In the genomic region with DNA sequence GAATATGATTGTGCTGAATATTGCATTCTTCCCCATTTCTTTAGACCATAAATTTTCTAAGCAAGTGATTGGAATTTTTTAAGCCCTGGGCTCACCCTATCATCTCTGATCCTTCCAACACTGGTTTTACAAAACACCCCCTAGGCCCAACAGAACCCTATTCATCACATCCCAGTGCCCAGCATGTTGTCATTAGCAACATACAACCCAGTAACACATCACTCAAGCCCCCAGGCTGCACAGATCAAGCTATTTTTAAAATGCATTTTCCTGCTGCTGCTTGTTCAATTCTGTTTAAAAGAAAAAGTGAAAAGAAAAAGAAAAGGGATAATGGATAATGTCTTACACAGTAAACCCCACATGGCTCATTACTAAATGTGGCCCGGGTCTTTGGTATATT, we compare ENCODE assay signal across 25 mouse cellular contexts. TPM values are rescaled to one million over a fixed set of nuclear protein-coding genes. Genes with fewer than 3 reads are reported as not detected.
A peak's percentile ranks its signal among the peaks of the same experiment; 100 is the strongest.
DNase-seq lines count a peak whose midpoint lies in the region; ATAC-seq and TF ChIP-seq lines count a peak whose summit lies in the region.
"Had no signal": no experiment of that assay in that cellular context is flagged by ENCODE, and none has a peak within 500 bp of the region (broad histone marks: within the 10 kb centered on the region; RNA-seq: fewer than 3 reads in every experiment).

No protein-coding gene starts in this region.

- H3K4me2 ChIP-seq in neural tube, embryonic 12.5 days (replicated peaks) = no peak overlapping the region
- no peak overlapping the region for H3K4me2 ChIP-seq in hindbrain, embryonic 14.5 days (replicated peaks)
- H3K4me2 ChIP-seq in midbrain, postnatal 0 days (ENCODE audit: low read depth, low read length, poor library complexity, severe bottlenecking) = no peak overlapping the region
- no peak overlapping the region for H3K4me2 ChIP-seq in stomach, postnatal 0 days (replicated peaks; ENCODE audit: low read depth)
- H3K4me2 ChIP-seq: embryonic facial prominence, embryonic 12.5 days; heart, embryonic 15.5 days; lung, embryonic 15.5 days; midbrain, embryonic 12.5 days; stomach, embryonic 15.5 days had no signal

- peak; percentile 50; the same call in 1 of the 2 replicates for ATAC-seq in neural tube, embryonic 12.5 days (ENCODE audit: low FRiP score, low read depth)
- ATAC-seq in hindbrain, embryonic 14.5 days (ENCODE audit: low FRiP score) = peak; percentile 59; the same call in 1 of the 2 replicates
- ATAC-seq in midbrain, postnatal 0 days (ENCODE audit: low FRiP score) = 0 out of 2 replicates have a peak, but pooled peaks have one; percentile 60
- no peak for ATAC-seq in stomach, postnatal 0 days (ENCODE audit: low FRiP score, low TSS enrichment)
- ATAC-seq: CD4-positive, CD25-positive, alpha-beta regulatory T cell, adult 4 months; intestine, embryonic 16.5 days; Patski had no signal

- no peaks in the 10 kb centered on the region for H3K27me3 ChIP-seq in neural tube, embryonic 12.5 days (replicated peaks)
- no peaks in the 10 kb centered on the region for H3K27me3 ChIP-seq in hindbrain, embryonic 14.5 days (ENCODE audit: control insufficient read depth, insufficient read depth, low read length)
- no peaks in the 10 kb centered on the region for H3K27me3 ChIP-seq in midbrain, postnatal 0 days (ENCODE audit: insufficient read depth, low read length)
- no peaks in the 10 kb centered on the region for H3K27me3 ChIP-seq in stomach, postnatal 0 days (ENCODE audit: control insufficient read depth, insufficient read depth, low read length)
- H3K27me3 ChIP-seq: embryonic facial prominence, embryonic 12.5 days; heart, embryonic 15.5 days; lung, embryonic 15.5 days; midbrain, embryonic 12.5 days; stomach, embryonic 15.5 days had no signal

- H3K36me3 ChIP-seq in neural tube, embryonic 12.5 days = no peaks in the 10 kb centered on the region
- H3K36me3 ChIP-seq in hindbrain, embryonic 14.5 days (replicated peaks; ENCODE audit: control insufficient read depth, insufficient read depth) = no peaks in the 10 kb centered on the region
- H3K36me3 ChIP-seq in midbrain, postnatal 0 days (ENCODE audit: insufficient read depth, low read length) = no peaks in the 10 kb centered on the region
- no peaks in the 10 kb centered on the region for H3K36me3 ChIP-seq in stomach, postnatal 0 days (ENCODE audit: control insufficient read depth, insufficient read depth, low read length)
- H3K36me3 ChIP-seq: embryonic facial prominence, embryonic 12.5 days; heart, embryonic 15.5 days; lung, embryonic 15.5 days; midbrain, embryonic 12.5 days; stomach, embryonic 15.5 days had no signal

- no peak overlapping the region for H3K9ac ChIP-seq in neural tube, embryonic 12.5 days
- H3K9ac ChIP-seq in hindbrain, embryonic 14.5 days = no peak overlapping the region
- no peak overlapping the region for H3K9ac ChIP-seq in midbrain, postnatal 0 days (replicated peaks; ENCODE audit: low read length, poor library complexity, severe bottlenecking)
- no peak overlapping the region for H3K9ac ChIP-seq in stomach, postnatal 0 days (ENCODE audit: low read length)
- H3K9ac ChIP-seq: embryonic facial prominence, embryonic 12.5 days; heart, embryonic 15.5 days; liver, embryonic 14.5 days; lung, embryonic 15.5 days; midbrain, embryonic 12.5 days; stomach, embryonic 15.5 days had no signal

- no peaks in the 10 kb centered on the region for H3K4me1 ChIP-seq in neural tube, embryonic 12.5 days
- H3K4me1 ChIP-seq in hindbrain, embryonic 14.5 days (replicated peaks; ENCODE audit: control insufficient read depth, insufficient read depth, low read length) = no peaks in the 10 kb centered on the region; the same call in 1 of the 2 replicates
- H3K4me1 ChIP-seq in midbrain, postnatal 0 days (ENCODE audit: insufficient read depth, low read length) = no peaks in the 10 kb centered on the region
- no peaks in the 10 kb centered on the region for H3K4me1 ChIP-seq in stomach, postnatal 0 days (replicated peaks; ENCODE audit: control insufficient read depth, insufficient read depth)
- H3K4me1 ChIP-seq: embryonic facial prominence, embryonic 12.5 days; heart, embryonic 15.5 days; lung, embryonic 15.5 days; stomach, embryonic 15.5 days had no signal

- no peaks in the 10 kb centered on the region for H3K9me3 ChIP-seq in neural tube, embryonic 12.5 days
- no peaks in the 10 kb centered on the region for H3K9me3 ChIP-seq in hindbrain, embryonic 14.5 days (ENCODE audit: control insufficient read depth, low read length)
- H3K9me3 ChIP-seq in midbrain, postnatal 0 days (ENCODE audit: low read length) = no peaks in the 10 kb centered on the region
- H3K9me3 ChIP-seq in stomach, postnatal 0 days (ENCODE audit: control insufficient read depth, low read length) = no peaks in the 10 kb centered on the region
- H3K9me3 ChIP-seq: embryonic facial prominence, embryonic 12.5 days; heart, embryonic 15.5 days; lung, embryonic 15.5 days; midbrain, embryonic 12.5 days; stomach, embryonic 15.5 days had no signal

- 60% methylated on average over 1 of the region's 1 CpGs for WGBS in neural tube, embryonic 12.5 days
- 60% methylated on average over 1 of the region's 1 CpGs for WGBS in hindbrain, embryonic 14.5 days
- 64% methylated on average over 1 of the region's 1 CpGs for WGBS in midbrain, postnatal 0 days
- 42% methylated on average over 1 of the region's 1 CpGs for WGBS in stomach, postnatal 0 days

- TF ChIP-seq EP300 in stomach, postnatal 0 days (optimal IDR thresholded peaks at IDR 0.05) = no peak

- peak; percentile 2 for DNase-seq in embryo, embryonic 11 days
- DNase-seq in embryo, embryonic 9.5 days (ENCODE audit: extremely low spot score) = no peak
- no peak for DNase-seq in neural tube, embryonic 10.5 days (ENCODE audit: extremely low spot score, low spot score)
- DNase-seq in hindbrain, embryonic 14.5 days (ENCODE audit: low spot score) = no peak
- peak; percentile 26 for DNase-seq in midbrain, postnatal 0 days (ENCODE audit: low spot score)
- no peak for DNase-seq in stomach, postnatal 0 days (ENCODE audit: low spot score)
- no peak for DNase-seq in cerebellum, postnatal 10 days
- DNase-seq: adrenal gland, adult 8-10 months; cerebellum, postnatal 25 days; gastrocnemius, postnatal 25 days; heart, postnatal 4 days; lung, postnatal 4 days; thymus, adult 2 months had no signal

- H3K27ac ChIP-seq in neural tube, embryonic 12.5 days = no peak overlapping the region
- 0 out of 2 replicates have a peak overlapping the region, but pooled peaks have one; percentile 57 for H3K27ac ChIP-seq in hindbrain, embryonic 14.5 days
- H3K27ac ChIP-seq in midbrain, postnatal 0 days (ENCODE audit: low read depth, low read length) = no peak overlapping the region
- no peak overlapping the region for H3K27ac ChIP-seq in stomach, postnatal 0 days (replicated peaks)
- H3K27ac ChIP-seq: embryonic facial prominence, embryonic 12.5 days; heart, embryonic 15.5 days; liver, embryonic 14.5 days; lung, embryonic 15.5 days; midbrain, embryonic 12.5 days; stomach, embryonic 15.5 days had no signal

- no peak overlapping the region for H3K4me3 ChIP-seq in neural tube, embryonic 12.5 days
- no peak overlapping the region for H3K4me3 ChIP-seq in hindbrain, embryonic 14.5 days (replicated peaks; ENCODE audit: low read length)
- no peak overlapping the region for H3K4me3 ChIP-seq in midbrain, postnatal 0 days (ENCODE audit: low read depth, low read length)
- no peak overlapping the region for H3K4me3 ChIP-seq in stomach, postnatal 0 days (ENCODE audit: low read depth, low read length)
- H3K4me3 ChIP-seq: embryonic facial prominence, embryonic 12.5 days; heart, embryonic 15.5 days; lung, embryonic 15.5 days; midbrain, embryonic 12.5 days; stomach, embryonic 15.5 days had no signal

- TF ChIP-seq CTCF in midbrain, postnatal 0 days (IDR thresholded peaks at IDR 0.05) = no peak
- no peak for TF ChIP-seq CTCF in stomach, postnatal 0 days (IDR thresholded peaks at IDR 0.05; ENCODE audit: low read depth)

RNA-seq across cellular contexts. Expression of gene Vstm2a, which starts 42.0 kb away (rescaled TPM):
- 12.3 and 15.0 TPM in 2 replicates for polyA plus RNA-seq in neural tube, embryonic 12.5 days (2016; fragmentation: Nextera tagmentation; extraction: Ambion mirVana)
- 94.5 and 117 TPM in 2 replicates for polyA plus RNA-seq in hindbrain, embryonic 14.5 days (2014; fragmentation: Nextera tagmentation; extraction: Ambion mirVana)
- 164 and 172 TPM in 2 replicates for total RNA-seq in midbrain, postnatal 0 days (2014; rRNA removed)
- polyA plus RNA-seq in midbrain, postnatal 0 days (2015; fragmentation: Nextera tagmentation; extraction: Ambion mirVana) = 128 and 134 TPM in 2 replicates
- 0.72 and 0.92 TPM in 2 replicates for polyA plus RNA-seq in stomach, postnatal 0 days (2015; fragmentation: Nextera tagmentation; extraction: Ambion mirVana)
- polyA plus RNA-seq: CD4-positive, CD25-positive, alpha-beta regulatory T cell, adult 4 months; large intestine, adult 2 months; Patski; spleen, adult 2 months had no signal

Comparison
In these comparisons a context has a peak if more than half of its experiments do, and no peak if none do; other contexts are left out.
1. DNase-seq: peak in embryo, embryonic 11 days (single experiment) and midbrain, postnatal 0 days (single experiment); none in embryo, embryonic 9.5 days (single experiment), neural tube, embryonic 10.5 days (single experiment), hindbrain, embryonic 14.5 days (single experiment), stomach, postnatal 0 days (single experiment) and cerebellum, postnatal 10 days (0 of 2).